Mouse (Mus musculus) liver, adult 2 months (tissue): ENCODE measurements at regions not wholly inside any gene's neighbourhood (a gene's known extent, or its start where the extent isn't known, plus 50 kb on each side); places are given as distances from the start of the nearest gene placed in this dataset.

Experiments
- DNase-seq: peaks from one replicate; pipeline ENCODE4 v3.0.0-alpha.2; 2011; ENCODE audit warnings: low read depth, low spot score; ENCODE audit errors: extremely low read depth
- H3K27ac ChIP-seq: fragments of 200-500 bp; replicated peaks from 2 replicates; pipeline ENCODE4 v1.5.1; 2012; ENCODE audit warnings: low read depth, mild to moderate bottlenecking, control low read depth, inconsistent platforms, low read length; ENCODE audit not compliant: insufficient read depth
- H3K27me3 ChIP-seq: fragments of 200-500 bp; 2 replicates; pipeline ENCODE4 v1.6.1; 2012; ENCODE audit warnings: mild to moderate bottlenecking, moderate library complexity, low read length, inconsistent platforms; ENCODE audit not compliant: control insufficient read depth, insufficient read depth
- H3K36me3 ChIP-seq: fragments of 200-500 bp; 2 replicates; pipeline ENCODE4 v1.6.1; 2012; ENCODE audit warnings: low read length, inconsistent platforms; ENCODE audit not compliant: control insufficient read depth, insufficient read depth
- H3K4me1 ChIP-seq: fragments of 200-500 bp; 2 replicates; pipeline ENCODE4 v1.6.1; 2011; ENCODE audit warnings: low read length; ENCODE audit not compliant: control insufficient read depth, insufficient read depth
- H3K4me3 ChIP-seq: fragments of 200-500 bp; 2 replicates; pipeline ENCODE4 v1.5.1; 2011; ENCODE audit warnings: low read depth, mild to moderate bottlenecking, control low read depth, low read length, moderate library complexity; ENCODE audit not compliant: insufficient read depth
- H3K79me2 ChIP-seq: fragments of 200-500 bp; 2 replicates; pipeline ENCODE4 v1.6.1; 2012; ENCODE audit warnings: inconsistent platforms, mild to moderate bottlenecking, low read length, moderate library complexity; ENCODE audit not compliant: control insufficient read depth, insufficient read depth
- H3K9ac ChIP-seq: fragments of 200-500 bp; 2 replicates; pipeline ENCODE4 v1.6.1; 2012; ENCODE audit warnings: low read depth, mild to moderate bottlenecking, control low read depth, inconsistent platforms, low read length
- CTCF ChIP-seq: fragments of 200-500 bp; IDR thresholded peaks from 2 replicates; pipeline ENCODE4 v1.5.1; 2011; ENCODE audit warnings: low read depth, low read length, control low read depth
- POLR2A ChIP-seq: fragments of 200-500 bp; IDR thresholded peaks from 2 replicates; pipeline ENCODE4 v1.6.1; 2011; ENCODE audit warnings: low read length, control low read depth; ENCODE audit not compliant: insufficient read depth; ENCODE audit errors: extremely low read depth
- WGBS: fragments of 180-500 bp; shearing (Covaris S2); methylation state at CpG from one replicate; pipeline ENCODE4 v1.1.7; 2018; 5-methylcytosine and 5-hydroxymethylcytosine counted together

DNA sequence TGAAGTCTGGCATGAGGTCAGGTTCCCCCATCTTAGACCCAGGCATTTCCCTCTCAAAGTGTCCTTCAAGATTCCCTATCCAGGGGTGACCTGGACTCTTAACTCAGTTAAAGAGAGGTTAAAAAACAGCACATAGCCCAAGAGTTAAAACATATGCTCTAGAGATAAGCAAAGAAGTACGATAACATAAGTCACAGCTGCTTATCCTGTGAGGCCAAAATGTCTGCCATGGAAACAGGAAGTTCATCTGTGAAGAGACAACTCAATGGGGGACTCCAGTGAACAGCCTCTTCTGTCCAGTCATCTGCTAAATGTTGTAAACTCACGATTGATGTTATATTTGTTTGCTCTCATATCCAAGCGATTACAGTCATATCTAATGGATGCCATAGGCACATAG lies 126.1 kb upstream of the Il15 start:
- Histone ChIP-seq H3K27me3 (no peaks in the 10 kb centered on the region), H3K9ac (no peak overlapping the region), H3K36me3 (no peaks in the 10 kb centered on the region), H3K4me1 (peaks cover 4% of the 10 kb centered on the region; the same call in 1 of the 2 replicates), H3K27ac (no peak overlapping the region), H3K4me3 (no peak overlapping the region), H3K79me2 (no peaks in the 10 kb centered on the region)
- DNase-seq = no peak
- TF ChIP-seq POLR2A (no peak), CTCF (no peak)
- 80% methylated on average over 3 of the region's 3 CpGs for WGBS

DNA sequence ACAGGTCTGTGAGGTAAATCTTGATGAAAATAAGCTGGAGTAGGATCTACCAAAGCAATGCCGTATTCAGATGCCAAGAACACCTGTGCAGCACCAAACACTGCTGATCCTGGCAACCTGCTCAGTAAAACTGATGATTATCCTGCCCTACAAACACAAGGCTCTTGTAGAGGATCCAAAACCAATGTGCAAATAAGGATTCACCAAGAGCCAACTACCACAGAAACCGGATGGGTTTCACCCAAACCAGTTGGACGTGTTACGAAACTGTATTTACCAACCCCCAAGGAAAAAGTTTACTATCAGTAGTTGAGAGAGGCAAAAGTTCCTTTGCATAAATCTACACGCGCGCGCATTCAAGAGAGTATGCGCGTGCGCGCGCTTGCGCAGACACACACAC lies 120.8 kb upstream of the Il15 start:
- Histone ChIP-seq H3K27ac (no peak overlapping the region), H3K27me3 (no peaks in the 10 kb centered on the region), H3K36me3 (no peaks in the 10 kb centered on the region), H3K9ac (no peak overlapping the region), H3K4me1 (peaks cover 4% of the 10 kb centered on the region; the same call in 1 of the 2 replicates), H3K79me2 (no peaks in the 10 kb centered on the region), H3K4me3 (no peak overlapping the region)
- no peak for TF ChIP-seq CTCF
- no peak for TF ChIP-seq POLR2A
- WGBS = 29% methylated on average over 14 of the region's 14 CpGs
- DNase-seq = peak; percentile 99

DNA sequence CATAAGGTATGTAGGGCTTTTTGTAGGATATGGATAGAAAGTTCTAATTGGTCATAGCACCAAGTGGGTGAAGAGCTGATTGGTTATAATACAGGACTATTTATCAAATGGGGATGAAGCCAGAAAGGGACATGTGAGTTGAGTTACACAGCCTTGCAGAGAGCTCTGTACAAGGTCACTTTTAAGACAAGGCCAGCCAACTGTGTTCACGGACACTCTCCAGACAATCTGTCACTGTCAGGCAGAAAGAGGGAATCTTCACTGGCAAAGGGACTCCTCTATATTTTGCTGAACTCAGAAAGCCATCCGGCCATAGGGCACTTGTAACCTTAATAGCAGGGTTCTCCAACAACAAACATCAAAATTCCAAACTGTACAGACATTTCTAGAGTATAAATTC lies 95.5 kb upstream of the Il15 start:
- Histone ChIP-seq H3K4me1 (no peaks in the 10 kb centered on the region), H3K4me3 (no peak overlapping the region), H3K27ac (no peak overlapping the region), H3K27me3 (no peaks in the 10 kb centered on the region), H3K36me3 (no peaks in the 10 kb centered on the region), H3K79me2 (no peaks in the 10 kb centered on the region), H3K9ac (no peak overlapping the region)
- no peak for DNase-seq
- WGBS = 69% methylated on average over 2 of the region's 2 CpGs
- no peak for TF ChIP-seq POLR2A
- no peak for TF ChIP-seq CTCF

DNA sequence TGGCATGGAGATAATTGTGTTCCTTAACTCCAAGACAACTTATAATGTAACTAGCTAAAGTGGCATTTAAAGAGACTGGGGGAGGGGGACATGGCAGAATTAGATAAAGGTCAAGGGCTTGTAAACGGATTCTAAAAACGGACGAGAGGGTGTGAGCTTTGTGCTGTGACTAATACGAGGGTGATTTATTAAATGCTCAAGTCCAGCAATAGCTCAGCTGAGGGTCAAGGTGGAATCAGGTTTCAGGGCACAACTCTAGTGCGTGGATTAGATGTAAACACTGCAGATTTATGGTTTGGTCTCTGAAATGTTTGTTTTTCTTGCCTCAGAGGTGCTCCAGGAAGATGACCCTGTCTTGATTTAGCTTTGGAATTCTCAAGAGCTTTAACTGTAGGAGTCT lies 74.8 kb upstream of the Il15 start:
- Histone ChIP-seq H3K27me3 (no peaks in the 10 kb centered on the region), H3K4me3 (no peak overlapping the region), H3K79me2 (no peaks in the 10 kb centered on the region), H3K4me1 (no peaks in the 10 kb centered on the region), H3K27ac (no peak overlapping the region), H3K9ac (no peak overlapping the region), H3K36me3 (no peaks in the 10 kb centered on the region)
- DNase-seq = no peak
- WGBS = 54% methylated on average over 5 of the region's 5 CpGs
- TF ChIP-seq CTCF = no peak
- no peak for TF ChIP-seq POLR2A

DNA sequence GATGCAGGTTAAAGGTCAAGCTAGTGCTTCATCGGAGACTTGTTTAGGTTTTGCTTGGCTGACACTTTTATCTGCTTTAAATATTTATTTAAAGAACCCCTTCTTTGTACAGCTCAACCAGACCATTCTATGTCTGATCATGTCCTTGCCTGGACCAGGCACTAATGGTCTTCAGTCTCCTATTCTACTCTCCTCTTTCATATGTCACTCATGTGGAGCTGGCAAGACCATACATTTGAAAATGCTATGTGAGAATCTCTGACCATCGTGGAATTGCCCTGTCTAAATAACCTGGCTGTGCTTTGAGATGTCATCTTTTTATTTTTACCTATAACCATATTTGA lies 74.4 kb upstream of the Il15 start:
- DNase-seq = no peak
- 31% methylated on average over 2 of the region's 2 CpGs for WGBS
- TF ChIP-seq POLR2A = no peak
- TF ChIP-seq CTCF = no peak
- Histone ChIP-seq H3K27ac (no peak overlapping the region), H3K4me1 (no peaks in the 10 kb centered on the region), H3K79me2 (no peaks in the 10 kb centered on the region), H3K9ac (no peak overlapping the region), H3K36me3 (no peaks in the 10 kb centered on the region), H3K27me3 (no peaks in the 10 kb centered on the region), H3K4me3 (no peak overlapping the region)

DNA sequence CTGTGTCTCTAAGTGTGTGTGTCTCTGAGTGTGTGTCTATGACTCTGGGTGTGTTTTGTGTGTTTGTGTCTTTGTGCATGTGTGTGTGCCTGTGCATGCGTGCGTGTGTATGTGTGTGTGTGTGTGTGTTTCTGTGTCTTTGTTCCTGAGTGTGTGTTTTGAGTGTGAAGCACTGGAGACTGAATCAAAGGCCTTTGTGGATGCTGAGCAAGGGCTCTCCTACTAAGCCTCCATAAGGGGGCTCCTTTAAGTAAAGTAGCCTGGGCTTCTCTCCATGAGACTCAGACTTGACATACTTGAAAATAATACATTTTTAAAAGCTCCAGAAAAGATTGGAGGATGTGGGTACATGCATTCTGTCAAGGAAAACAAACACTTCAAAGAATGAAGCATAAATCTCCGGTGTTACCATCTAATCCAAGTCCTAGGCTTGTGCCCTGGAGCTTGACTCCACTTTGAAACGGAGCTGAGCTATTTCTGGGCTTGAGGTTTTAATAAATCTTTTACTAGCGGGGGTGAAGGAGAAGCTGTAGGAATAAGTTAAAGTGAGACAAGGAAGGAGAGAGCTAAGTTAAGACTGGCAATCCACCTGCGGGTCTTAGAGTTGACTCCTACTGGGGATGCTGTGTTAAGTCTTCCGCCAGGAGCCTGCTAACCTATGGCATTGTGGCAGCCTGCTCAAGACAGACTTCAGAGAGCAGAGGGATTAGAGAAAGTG lies 73.8 kb upstream of the Il15 start:
- 84% methylated on average over 7 of the region's 7 CpGs for WGBS
- no peaks in the 10 kb centered on the region for H3K27me3 ChIP-seq
- H3K79me2 ChIP-seq = no peaks in the 10 kb centered on the region
- H3K4me1 ChIP-seq = no peaks in the 10 kb centered on the region
- no peaks in the 10 kb centered on the region for H3K36me3 ChIP-seq
- H3K4me3 ChIP-seq = no peak overlapping the region
- DNase-seq = no peak
- no peak overlapping the region for H3K27ac ChIP-seq
- TF ChIP-seq CTCF (no peak), POLR2A (no peak)
- no peak overlapping the region for H3K9ac ChIP-seq
